Comparison of ENCODE assay signal across 17 mouse cellular contexts in the genomic region with DNA sequence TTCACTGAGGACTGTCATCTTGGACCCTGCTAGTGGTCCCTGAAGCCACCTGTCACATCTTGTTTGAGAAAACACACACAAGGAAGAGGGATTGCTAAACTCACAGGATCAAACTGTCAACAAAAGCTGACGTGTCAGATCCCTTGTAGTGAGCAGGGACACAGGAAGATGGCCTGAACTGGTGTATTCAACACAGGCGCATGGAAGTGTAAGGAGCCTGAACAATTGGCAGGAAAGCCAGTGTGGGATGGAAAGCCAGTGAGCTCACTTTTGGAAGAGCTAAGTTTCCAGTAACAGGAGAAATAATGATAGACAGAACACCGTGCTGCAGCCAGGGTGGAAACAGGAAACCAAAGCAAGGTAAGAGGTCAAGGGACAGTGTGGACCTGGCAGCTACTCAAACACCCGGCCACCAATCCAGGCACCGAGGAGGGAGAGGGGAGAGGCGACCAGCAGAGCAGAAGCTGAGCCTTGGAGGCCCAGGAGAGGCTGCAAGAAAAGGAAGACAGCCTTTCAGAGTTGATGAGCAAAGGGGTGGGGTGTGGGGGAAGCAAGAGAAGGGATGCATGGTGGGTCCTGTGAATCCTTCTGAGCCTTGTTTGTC.
"Had no signal": no experiment of that assay in that cellular context is flagged by ENCODE, and none has a peak within 500 bp of the region (broad histone marks: within the 10 kb centered on the region; RNA-seq: fewer than 3 reads in every experiment).

No protein-coding gene starts in this region.

- H3K4me2 ChIP-seq: kidney, embryonic 15.5 days; limb, embryonic 13.5 days; lung, embryonic 15.5 days; midbrain, embryonic 11.5 days; neural tube, embryonic 13.5 days; stomach, embryonic 15.5 days had no signal

- H3K27me3 ChIP-seq: kidney, embryonic 15.5 days; limb, embryonic 13.5 days; lung, embryonic 15.5 days; megakaryocyte, embryonic 14.5 days; neural tube, embryonic 13.5 days; stomach, embryonic 15.5 days had no signal

- H3K4me3 ChIP-seq: kidney, embryonic 15.5 days; limb, embryonic 13.5 days; lung, embryonic 15.5 days; megakaryocyte, embryonic 14.5 days; neural tube, embryonic 13.5 days; stomach, embryonic 15.5 days had no signal

- H3K36me3 ChIP-seq: kidney, embryonic 15.5 days; limb, embryonic 13.5 days; lung, embryonic 15.5 days; neural tube, embryonic 13.5 days; stomach, embryonic 15.5 days had no signal

- H3K27ac ChIP-seq: kidney, embryonic 15.5 days; limb, embryonic 13.5 days; liver, embryonic 14.5 days; lung, embryonic 15.5 days; macrophage; neural tube, embryonic 13.5 days; stomach, embryonic 15.5 days had no signal

- H3K9ac ChIP-seq: kidney, embryonic 15.5 days; limb, embryonic 13.5 days; liver, embryonic 14.5 days; lung, embryonic 15.5 days; neural tube, embryonic 13.5 days; stomach, embryonic 15.5 days had no signal

- DNase-seq: kidney, adult 2 months; kidney, postnatal 14 days; left cerebral cortex, postnatal 4 days; lung, postnatal 14 days; retina, postnatal 1 day; right cerebral cortex, postnatal 4 days; thymus, postnatal 36 days had no signal

- H3K9me3 ChIP-seq: kidney, embryonic 15.5 days; limb, embryonic 13.5 days; lung, embryonic 15.5 days; neural tube, embryonic 13.5 days; stomach, embryonic 15.5 days had no signal

- H3K4me1 ChIP-seq: kidney, embryonic 15.5 days; limb, embryonic 13.5 days; lung, embryonic 15.5 days; megakaryocyte, embryonic 14.5 days; neural tube, embryonic 13.5 days; stomach, embryonic 15.5 days had no signal

- ATAC-seq: midbrain, embryonic 16.5 days had no signal
